Mouse (Mus musculus) megakaryocyte progenitor cell, adult 5-6 weeks (primary cell): ENCODE results near the gene B9d1. TPM values are rescaled to one million over a fixed set of nuclear protein-coding genes. Genes with fewer than 3 reads are reported as not detected.

Source experiments
- ATAC-seq: replicated peaks from 2 replicates; pipeline ENCODE4 v1.8.0; 2016; ENCODE audit warnings: mild to moderate bottlenecking, moderate TSS enrichment, inconsistent platforms; ENCODE audit not compliant: poor library complexity
- total RNA-seq, 2 experiments: library from RNA; stranded (forward) in 1 of 2; stranded (reverse) in 1 of 2; fragments of 157-497, 149-512 nt in 1 of 2; fragments of 200-1000 nt in 1 of 2; gene quantifications; 2 replicates each; pipeline versions ENCODE4 v1.2.3 to v1.2.4; 2015 to 2017

B9d1 gene
- total RNA-seq, 2 experiments from 2014 or later = 0.92 to 1.3 TPM

DNA sequence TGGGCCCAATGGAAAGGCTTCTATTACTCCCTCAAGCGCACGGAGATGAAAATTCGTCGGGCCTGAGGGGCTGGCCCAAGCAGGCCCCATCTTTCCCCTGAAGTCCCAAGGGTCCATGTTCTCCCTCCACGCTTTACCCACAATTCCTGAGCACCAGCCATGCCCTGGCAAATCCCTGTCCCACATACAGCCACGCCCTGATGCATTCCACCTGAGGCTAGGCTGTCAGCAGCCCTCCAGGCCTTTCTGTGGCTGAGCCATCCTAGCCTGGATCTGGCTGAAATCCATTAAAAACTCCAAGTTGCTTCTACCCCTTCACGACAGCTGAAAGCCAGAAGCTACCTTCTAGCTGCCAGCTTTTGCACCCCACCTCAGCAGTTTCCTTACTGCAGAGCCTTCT lies 17.0 kb upstream of the B9d1 start:
- no peak for ATAC-seq

DNA sequence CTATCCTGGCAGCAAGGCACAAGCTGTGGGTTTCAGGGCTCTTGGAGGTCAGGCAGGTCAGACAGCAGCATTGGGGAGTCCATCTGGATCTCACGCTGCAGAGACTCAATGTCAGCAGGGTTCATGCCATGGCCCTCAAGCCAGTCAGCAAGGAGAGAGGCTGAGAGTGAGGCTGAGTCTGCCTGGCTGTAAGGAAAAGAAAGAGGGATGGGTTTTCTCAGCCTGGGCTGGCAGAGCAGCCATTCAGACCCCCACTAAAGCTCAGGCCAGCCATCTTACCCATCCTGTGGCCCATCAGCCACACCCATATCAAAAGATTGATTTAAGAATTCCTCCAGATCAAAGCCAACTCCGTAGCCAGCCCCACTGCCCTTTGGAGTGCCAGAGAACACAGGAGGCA lies 15.9 kb upstream of the B9d1 start:
- no peak for ATAC-seq

DNA sequence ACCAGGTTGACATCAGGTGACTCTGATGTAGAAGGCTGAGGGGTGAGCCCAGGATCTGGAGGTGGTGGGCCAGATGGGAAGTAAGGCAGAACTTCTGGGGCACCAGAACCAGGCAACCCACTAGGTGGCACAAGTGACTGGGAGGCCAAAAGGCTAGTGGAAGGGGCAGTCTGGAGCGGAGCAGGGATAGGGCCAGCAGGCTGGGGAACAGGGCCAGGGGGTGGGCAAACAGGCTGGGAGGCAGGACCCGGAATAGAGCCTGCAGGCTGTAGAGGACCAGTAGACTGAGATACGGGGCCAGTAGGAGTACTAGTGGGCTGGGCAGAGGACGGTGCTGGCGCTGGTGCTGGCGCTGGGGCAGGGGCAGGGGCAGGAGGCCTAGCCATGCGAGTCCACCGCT lies 15.1 kb upstream of the B9d1 start:
- ATAC-seq = no peak

DNA sequence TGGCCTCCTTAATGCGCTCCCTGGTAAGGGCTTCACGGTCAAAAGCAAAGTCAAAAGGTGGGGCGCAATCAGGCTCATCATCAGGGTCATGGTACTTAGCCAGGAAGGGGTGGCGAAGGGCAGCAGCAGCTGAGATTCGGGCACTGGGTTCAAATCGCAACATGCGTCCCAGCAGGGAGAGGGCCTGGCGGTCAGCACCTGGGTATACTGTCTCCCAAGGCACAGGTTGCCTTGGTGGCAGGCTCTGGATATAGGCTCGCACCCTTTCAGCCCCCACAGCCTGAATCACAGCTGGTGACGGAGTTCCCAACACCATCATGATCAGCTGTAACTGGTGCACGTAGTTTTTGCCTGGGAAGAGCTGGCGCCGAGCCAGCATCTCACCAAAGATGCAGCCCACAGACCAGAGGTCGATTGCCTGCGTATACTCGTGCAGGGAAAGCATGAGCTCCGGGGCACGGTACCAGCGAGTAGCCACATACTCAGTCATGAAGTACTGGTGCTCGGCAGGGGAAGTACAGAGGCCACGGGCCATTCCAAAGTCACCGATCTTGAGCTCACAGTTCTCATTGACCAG lies 13.9 kb upstream of the B9d1 start:
- ATAC-seq = no peak

DNA sequence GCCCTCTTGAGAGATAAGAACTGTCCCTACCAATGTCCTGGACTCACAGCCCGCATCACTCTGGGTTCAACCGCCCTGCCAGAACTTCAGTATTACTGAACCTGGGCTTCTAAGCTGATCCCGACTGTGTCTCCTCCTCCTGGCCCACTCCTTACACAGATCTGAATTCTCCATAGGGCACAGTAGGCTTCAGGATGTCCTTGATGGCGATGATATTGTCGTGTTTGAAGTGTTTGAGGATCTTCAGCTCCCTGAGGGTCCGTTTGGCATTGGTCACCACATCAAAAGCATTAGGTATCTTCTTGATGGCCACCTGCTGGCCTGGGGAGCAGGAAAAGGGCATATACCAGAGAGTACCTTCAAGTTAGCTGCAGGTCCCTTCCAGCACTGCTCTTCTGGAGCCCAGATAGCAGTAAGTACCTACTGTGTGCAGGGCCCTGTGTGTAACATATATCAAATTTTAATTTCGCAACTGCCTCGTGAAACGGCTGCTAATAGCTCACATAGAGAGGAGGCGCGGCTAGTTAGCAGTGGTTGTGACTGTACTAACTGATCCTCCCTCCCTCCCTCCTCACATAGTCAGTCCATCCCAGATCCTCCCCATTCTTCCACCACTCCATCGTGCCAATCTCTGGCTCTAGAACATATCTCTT lies 12.1 kb upstream of the B9d1 start:
- no peak for ATAC-seq

DNA sequence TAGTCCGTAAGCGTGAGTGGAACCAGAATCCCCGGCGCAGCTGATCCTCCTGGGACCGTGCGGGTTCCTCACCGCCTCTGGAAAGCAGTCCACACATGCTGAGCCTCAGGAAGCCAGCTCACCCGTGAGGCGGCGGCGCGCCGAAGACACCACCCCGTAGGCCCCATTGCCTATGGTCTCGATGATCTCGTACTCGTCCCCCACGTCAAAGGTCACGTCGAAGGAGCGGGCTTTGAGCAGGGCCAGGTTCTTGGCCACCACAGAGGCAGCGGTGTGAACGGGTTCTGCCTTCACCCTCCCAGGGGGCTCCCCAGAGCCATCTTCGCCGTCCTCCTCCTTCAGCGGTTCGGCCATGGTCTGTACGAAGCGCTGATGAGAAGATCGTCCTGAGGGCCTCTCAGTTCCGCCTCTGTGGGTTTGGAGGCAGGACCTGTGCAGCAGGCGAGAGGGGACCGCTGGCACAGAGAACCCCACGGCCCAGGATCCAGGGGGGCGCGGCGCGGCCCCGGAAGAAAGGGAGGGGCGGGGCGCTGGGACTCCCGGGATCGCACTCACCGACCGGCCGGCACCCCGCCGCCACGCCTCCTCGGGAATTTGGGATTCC lies 11.3 kb upstream of the B9d1 start:
- peak; percentile 57 for ATAC-seq

DNA sequence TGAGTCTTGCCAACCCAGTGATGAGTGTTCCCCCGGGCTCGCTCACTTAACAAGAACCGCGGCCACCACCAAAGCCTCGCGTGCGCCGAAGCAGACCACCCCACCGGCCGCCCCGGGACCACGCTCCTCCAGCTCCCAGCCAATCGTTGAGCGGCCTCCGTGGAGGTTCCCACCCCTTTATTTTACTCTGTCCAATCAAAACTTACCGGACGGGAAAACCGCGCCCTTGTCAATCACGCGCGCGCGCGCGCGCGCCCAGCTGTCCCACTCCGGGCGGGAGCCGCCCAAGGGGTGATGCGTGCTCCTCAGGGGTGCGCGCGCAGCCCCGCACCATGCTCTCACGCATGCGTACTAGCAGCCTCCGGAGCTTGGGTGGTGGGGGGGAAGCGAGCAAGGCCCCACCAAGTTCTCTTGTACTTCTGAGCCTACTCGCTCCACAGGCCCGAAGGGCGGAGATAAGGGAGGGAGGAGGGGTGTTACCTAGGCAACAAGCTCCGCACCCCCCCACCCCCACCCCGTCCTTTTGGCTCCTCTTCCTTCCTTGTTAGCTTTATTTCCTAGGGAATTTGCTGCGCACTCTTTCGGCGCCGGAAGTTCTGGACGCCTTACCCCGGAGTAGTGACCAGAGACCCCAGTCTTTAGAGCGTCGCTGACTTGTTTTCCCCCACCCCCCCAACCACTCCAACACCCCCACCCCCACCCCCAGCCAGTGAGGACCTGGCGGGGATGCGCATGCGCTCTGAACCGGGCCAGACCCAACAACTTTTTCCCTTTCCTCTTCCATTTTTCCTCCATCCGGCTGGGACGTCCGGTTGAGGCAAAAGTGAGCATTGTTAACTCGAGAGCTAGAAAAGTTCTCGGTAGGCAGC lies 10.6 kb upstream of the B9d1 start, which contains the start of gene Mapk7:
Gene Mapk7, minus strand, starts transcription at position 278 of the 869 bp plus-strand sequence.
- peak; percentile 89 for ATAC-seq

DNA sequence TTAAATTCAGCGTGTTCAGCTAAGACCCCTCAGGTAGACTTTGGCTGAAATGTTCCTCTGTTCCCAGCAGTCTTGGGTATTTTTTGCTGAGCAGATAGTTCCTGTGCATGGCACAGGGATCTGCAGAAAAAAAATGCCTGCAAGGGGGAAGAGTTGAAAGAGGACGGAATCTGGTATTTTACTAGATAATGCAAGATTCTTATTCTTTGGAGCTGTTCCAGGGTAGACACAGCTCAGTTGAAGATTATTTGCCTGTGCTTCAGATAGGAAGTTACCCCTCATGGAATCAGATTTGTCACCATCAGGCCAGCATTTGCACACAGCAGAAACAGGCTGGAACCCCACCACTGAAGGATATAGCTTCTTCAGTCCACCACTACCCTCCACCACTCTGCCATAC lies 9.4 kb upstream of the B9d1 start:
- no peak for ATAC-seq

DNA sequence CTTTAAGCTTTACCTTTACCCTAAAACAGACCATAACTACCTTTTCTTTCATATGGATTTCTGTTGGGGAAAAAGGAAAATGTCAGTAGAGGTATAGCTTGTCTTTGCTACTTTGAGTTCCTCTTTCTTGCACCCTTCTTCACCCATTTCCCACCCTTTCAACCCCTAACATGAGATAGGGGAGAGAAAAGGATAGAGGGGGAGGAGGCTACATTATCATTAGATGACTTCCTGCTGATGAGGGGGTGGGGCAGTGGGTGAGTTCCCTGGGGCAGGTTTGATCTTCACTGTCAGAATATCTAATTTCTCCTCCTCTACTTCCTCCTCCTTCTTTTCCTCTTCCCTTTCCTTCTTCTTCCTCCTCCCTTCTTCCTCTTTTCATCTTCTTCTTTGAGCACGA lies 7.5 kb upstream of the B9d1 start:
- no peak for ATAC-seq

DNA sequence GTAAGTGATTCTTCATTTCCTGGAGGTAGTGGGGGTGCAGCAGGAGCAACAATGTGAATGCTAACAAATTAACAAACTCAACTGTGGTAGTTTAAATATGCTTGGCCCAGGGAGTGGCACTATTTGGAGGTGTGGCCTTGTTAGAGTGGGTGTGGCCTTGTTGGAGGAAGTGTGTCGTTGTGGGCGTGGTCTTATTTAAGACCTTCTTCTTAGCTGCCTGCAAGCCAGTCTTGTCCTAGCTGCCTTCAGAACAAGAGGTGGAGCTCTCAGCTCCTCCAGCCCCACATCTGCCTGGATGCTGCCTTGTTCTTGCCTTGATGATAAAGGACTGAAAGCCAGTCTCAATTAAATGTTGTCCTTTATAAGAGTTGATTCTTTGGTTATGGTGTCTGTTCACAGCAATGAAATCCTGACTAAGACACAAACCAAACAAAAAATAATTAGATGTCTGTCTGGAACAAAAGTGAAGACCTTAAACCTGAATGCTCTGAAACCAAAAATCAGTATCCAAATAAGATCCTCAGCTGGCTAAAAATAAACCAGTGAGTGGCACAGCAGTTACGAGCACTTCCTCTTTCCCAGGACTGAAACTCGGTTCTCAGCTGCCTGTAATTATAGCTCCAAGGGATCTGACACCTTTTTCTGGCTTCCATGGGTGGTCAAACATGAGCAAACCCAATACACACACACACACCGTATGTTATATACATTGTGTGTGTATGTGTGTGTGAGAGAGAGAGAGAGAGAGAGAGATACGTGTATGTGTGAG lies 6.0 kb upstream of the B9d1 start:
- ATAC-seq = peak; percentile 26

DNA sequence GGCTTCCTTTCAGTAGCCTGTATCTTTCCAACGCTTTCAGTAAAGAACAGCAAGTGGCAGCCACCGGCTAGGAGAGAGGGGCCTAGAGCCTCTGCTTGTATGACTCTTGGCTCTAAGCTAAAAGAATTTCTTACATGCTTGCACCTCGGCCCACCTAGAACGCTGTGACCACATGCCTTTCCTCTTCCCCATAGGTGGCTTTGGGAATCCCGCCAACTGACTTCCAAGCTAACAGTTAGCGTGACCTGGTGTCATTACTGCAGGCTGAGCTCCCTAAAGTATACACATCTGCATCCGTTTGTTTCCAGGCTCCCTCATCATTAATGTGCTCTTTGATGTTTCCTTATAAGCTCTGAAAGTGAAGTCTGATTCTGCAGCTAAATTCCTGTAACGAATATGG lies 1.0 kb upstream of the B9d1 start:
- ATAC-seq = no peak

DNA sequence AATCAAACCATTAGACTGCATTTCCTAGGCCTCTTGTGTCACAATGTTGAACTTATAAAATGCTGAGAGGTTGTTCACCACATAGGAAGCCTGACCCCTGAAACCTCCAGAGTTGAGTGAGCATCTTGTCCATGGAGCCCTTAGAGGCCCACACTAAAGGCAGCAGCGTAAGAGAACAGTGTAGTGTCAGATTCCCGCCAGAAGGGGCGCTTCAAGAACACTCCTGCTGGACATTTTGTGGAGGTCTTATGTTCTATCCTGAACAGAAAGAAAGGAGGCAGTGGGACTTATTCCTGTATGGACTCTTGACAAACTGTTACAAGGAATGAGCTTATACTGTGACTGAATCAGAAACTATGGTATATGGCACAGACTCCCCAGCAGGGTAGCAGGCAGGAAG lies 10.0 kb downstream of the B9d1 start:
- ATAC-seq = no peak

DNA sequence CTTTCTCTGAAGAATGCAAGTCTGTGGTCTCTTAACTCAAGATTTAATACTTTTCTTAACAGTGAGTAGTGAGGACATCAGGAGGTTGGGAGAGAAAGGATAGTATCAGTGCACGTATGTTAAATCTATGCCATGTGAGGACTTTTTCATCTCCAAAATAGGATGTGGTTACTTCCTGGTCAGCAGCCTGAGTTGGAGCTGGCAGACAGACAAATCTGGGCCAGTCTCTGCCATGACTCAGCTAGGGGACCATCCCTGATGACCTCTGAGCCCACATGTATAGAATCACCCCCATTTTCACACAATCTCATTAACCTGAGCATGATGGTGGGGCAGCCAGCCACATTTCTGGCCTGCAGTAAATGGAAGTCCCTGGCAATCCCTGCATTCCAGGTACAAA lies 13.0 kb downstream of the B9d1 start:
- no peak for ATAC-seq

DNA sequence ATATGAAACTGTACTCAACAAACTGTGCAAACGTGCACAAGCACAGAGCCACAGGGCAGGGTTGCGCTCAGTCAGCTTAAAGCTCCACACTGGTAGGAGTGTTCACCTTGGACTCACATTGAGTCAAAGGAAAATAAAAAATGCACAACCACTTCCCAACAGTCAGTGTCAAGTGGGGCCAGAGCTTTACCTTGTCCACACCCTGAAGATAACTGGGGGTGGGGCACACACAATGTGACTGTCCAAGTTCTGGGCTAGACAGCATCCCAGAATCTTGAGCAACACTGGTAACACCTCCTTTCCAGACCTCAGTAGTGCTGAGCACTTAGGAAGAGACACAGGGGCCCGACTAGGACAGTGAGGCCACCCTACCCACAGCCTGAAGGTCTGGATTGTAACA lies 13.9 kb downstream of the B9d1 start:
- no peak for ATAC-seq

DNA sequence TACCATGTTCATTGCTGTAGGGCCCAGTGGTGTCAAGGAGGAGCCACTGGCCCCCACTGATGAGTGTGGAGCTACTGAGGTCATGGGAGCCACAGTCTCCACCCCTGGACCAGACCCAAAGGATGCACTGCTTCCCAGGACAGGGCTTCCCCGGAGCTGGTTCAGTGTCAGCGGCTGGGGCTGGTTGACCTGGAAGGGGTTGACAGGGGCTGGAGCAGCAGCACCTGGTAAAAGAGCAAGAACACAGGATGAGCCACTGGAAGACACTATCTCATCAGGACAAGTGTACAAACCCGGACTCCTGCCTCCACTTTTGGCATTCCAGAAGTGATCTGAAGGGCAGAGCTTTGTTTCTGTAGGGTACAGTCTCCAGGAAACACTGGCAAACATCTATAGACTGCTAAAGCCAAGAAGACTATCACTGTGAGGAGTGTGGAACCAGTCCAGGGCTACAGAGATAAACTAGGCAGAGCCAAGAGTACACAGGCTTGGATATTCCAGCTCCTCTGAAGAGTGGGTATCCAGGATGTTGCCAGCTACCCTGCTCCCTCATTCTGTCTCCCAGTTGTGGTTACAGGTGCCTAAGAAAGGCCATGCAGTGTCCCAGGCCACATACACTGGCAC lies 14.7 kb downstream of the B9d1 start:
- no peak for ATAC-seq

DNA sequence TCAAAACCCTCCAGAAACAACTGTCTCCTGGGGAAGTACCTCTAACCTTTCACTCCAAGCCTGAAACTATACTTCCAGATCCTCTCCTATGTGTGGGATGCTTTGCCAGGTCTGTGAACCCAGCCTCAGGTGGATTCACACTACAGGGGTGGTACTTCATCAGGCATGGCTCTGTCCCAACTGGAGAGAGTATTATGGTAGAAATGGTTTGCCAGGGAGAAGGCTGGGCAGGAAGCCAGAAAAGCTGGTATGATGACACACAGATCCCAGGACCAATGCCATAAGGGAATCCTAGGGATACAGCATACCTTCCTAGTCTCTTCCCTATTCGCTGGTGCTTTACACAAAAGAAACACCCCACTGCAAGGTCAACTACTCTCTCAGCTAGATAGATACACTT lies 21.9 kb downstream of the B9d1 start:
- no peak for ATAC-seq

DNA sequence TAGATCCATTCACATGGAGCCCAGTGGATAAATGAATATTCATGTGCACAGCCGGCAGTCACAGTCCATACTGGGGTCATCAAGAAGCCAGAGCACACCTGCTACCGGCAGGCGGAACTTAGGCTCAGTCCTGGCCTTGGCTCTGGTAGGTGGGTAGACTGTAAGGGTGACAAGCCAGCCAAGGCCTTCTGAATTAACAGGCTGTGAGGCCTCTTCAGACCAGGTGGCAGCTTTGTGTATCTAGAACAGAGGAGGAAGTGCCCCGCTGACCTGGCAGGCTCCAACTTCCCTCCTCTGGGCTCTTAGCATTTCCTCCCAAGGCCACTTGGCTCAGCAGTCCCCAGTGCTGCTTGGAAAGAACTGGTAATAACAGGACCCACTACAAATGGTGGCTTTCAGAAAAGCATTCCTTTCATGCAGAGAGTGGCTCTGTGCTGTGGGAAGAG lies 24.3 kb downstream of the B9d1 start:
- no peak for ATAC-seq

DNA sequence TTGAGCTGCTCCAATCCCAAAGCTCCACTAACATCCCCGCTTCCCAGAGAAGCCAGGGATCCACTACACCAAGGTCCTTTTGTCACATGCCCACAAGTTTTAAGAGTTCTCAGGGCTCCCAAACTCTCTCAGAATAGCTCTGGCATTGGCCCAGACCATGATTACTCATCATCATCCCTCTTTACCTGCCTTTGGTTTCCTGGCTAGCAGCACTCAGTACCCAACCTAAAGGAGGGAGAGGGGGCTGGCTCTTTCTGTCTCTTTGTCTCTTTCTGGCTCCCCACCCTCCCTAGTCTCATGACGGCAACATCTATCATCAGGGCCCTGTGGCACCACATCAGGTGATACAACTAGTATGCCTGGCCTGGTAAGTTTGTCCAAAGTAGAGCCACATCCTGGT lies 27.9 kb downstream of the B9d1 start:
- ATAC-seq = no peak

DNA sequence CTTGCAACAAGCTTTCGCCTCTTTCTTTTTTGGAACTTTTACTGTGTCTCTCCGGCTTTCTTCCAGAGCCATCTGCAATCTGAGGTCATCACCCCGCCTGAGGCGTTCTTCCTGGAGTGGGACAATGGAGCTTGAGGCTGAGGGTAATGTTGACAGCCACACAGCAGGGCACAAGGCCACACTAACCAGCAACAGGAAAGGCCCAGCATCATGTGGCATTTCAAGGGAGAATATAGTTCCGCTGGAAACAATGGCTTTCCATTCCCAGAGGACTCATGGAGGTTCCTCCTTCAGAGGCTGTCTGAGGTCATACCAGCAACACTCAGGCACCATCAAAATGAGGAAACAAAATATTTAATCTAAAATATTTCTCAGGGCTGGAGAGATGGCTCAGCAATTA lies 28.6 kb downstream of the B9d1 start:
- no peak for ATAC-seq

DNA sequence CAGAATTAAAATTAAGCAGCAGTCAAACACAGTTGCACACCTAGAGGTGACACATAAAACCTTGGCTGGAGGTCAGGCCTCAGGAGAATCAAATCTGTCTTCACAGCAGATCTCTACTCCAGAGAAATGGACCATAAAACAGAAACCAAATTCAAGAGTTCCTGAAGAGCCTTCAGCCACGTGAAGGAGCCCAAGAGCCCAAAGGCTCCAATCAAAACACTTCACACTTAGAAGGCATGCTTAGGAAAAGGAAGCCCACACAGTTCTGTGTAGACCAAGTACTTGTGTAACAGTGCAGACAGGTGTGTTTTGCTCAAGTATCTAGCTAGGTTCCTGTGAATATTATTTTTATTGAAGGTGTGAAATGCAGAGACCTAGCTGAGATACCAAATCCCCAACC lies 30.6 kb downstream of the B9d1 start:
- ATAC-seq = no peak
